Mouse (Mus musculus) skeletal muscle tissue, adult 2 months (tissue): ENCODE data around the gene Pheta2.
"Not testable (repeated sequence)": the region's sequence is repeated elsewhere in the genome, so short reads cannot be mapped to it uniquely, and the experiment has no call there.

Source experiments
- DNase-seq: peaks from one replicate; pipeline ENCODE4 v3.0.0-alpha.2; 2012; ENCODE audit warnings: low read depth, low spot score

The Pheta2 gene

GRCm38 (mm10) chr15:82368851-82369250, 30.1 kb downstream of the Pheta2 start:
- no peak for DNase-seq

- DNase-seq, result no peak
Measured at GRCm38 (mm10) chr15:82372446-82372845, 33.7 kb downstream of the Pheta2 start.

GRCm38 (mm10) chr15:82372991-82373390, 34.2 kb downstream of the Pheta2 start:
- no peak for DNase-seq

- no peak for DNase-seq
Measured at GRCm38 (mm10) chr15:82374437-82374836, 35.7 kb downstream of the Pheta2 start.

GRCm38 (mm10) chr15:82375855-82376254, 37.1 kb downstream of the Pheta2 start:
- no peak for DNase-seq

GRCm38 (mm10) chr15:82376393-82377138, 37.8 kb downstream of the Pheta2 start:
- DNase-seq, result peak; percentile 82

- DNase-seq, result no peak
Measured at GRCm38 (mm10) chr15:82377701-82378100, 39.0 kb downstream of the Pheta2 start.

GRCm38 (mm10) chr15:82378261-82379180, 39.8 kb downstream of the Pheta2 start:
- peak; percentile 52 for DNase-seq

- no peak for DNase-seq
Measured at GRCm38 (mm10) chr15:82379511-82379870, 40.7 kb downstream of the Pheta2 start.

GRCm38 (mm10) chr15:82379871-82380713, 41.4 kb downstream of the Pheta2 start, which contains the start of gene Cyp2d22:
Cyp2d22 (minus strand) TSS chr15:82380260.
- peak; percentile 41 for DNase-seq

- no peak for DNase-seq
Measured at GRCm38 (mm10) chr15:82380714-82381062, 41.9 kb downstream of the Pheta2 start.

GRCm38 (mm10) chr15:82382441-82382840, 43.7 kb downstream of the Pheta2 start:
- DNase-seq, result no peak

- DNase-seq, result no peak
Measured at GRCm38 (mm10) chr15:82385729-82386128, 47.0 kb downstream of the Pheta2 start.

GRCm38 (mm10) chr15:82389916-82390315, 51.2 kb downstream of the Pheta2 start:
- DNase-seq, result not testable (repeated sequence)

GRCm38 (mm10) chr15:82393922-82394321, 55.2 kb downstream of the Pheta2 start, which contains the start of gene Cyp2d11:
Cyp2d11 (minus strand) TSS chr15:82394022.
- DNase-seq, result not testable (repeated sequence)
